Mouse (Mus musculus) CH12.LX (cell line): ENCODE results near the gene Recql5. TPM values are rescaled to one million over a fixed set of nuclear protein-coding genes. Genes with fewer than 3 reads are reported as not detected.

Experiments
- DNase-seq: peaks from one replicate; pipeline ENCODE4 v3.0.0-alpha.2; 2013; ENCODE audit errors: extremely low read depth
- H3K27ac ChIP-seq: 2 replicates; pipeline ENCODE4 v1.5.1; 2012; ENCODE audit warnings: low read depth, mild to moderate bottlenecking, control low read depth, moderate library complexity; ENCODE audit not compliant: insufficient read depth
- H3K27me3 ChIP-seq: replicated peaks from 2 replicates; pipeline ENCODE3; 2012; ENCODE audit warnings: inconsistent platforms
- H3K36me3 ChIP-seq, 2 experiments: replicated peaks in 1 of 2; 2 replicates each; pipeline versions ENCODE3 to v1.6.1; 2012; ENCODE audit warnings: inconsistent platforms in 1 of 2, low read length in 1 of 2, mild to moderate bottlenecking in 1 of 2, mixed read lengths in 1 of 2, moderate library complexity in 1 of 2; ENCODE audit not compliant: control insufficient read depth in 1 of 2, insufficient read depth in 1 of 2
- H3K4me1 ChIP-seq, 2 experiments: 2 replicates each; pipeline ENCODE4 v1.6.1; 2012; ENCODE audit warnings: inconsistent platforms in 1 of 2, moderate library complexity in 1 of 2; ENCODE audit not compliant: insufficient read depth in 2 of 2, control insufficient read depth in 1 of 2
- H3K4me2 ChIP-seq: 2 replicates; pipeline ENCODE4 v1.6.1; 2012; ENCODE audit warnings: low read depth, mild to moderate bottlenecking, control low read depth; ENCODE audit not compliant: poor library complexity, insufficient read depth, severe bottlenecking
- H3K4me3 ChIP-seq, 3 experiments: fragments of 150-350 bp in 1 of 3; sonication (generic) in 1 of 3; replicated peaks in 1 of 3; 2 replicates each; pipeline versions ENCODE3 to v1.5.1; 2011 to 2012; ENCODE audit warnings: low read depth in 2 of 3, low read length in 2 of 3, mild to moderate bottlenecking in 2 of 3, moderate library complexity in 2 of 3, control low read depth in 1 of 3, improper control_type of control experiment in 1 of 3, inconsistent platforms in 1 of 3, mixed read lengths in 1 of 3; ENCODE audit not compliant: poor library complexity in 1 of 3
- H3K79me2 ChIP-seq: replicated peaks from 2 replicates; pipeline ENCODE4 v1.6.1; 2012; ENCODE audit warnings: mild to moderate bottlenecking, moderate library complexity; ENCODE audit not compliant: control insufficient read depth, poor library complexity, insufficient read depth, severe bottlenecking; ENCODE audit errors: extremely low read depth
- H3K9ac ChIP-seq: 2 replicates; pipeline ENCODE4 v1.6.1; 2012; ENCODE audit warnings: low read depth, mild to moderate bottlenecking, control low read depth, moderate library complexity; ENCODE audit not compliant: insufficient read depth
- H3K9me3 ChIP-seq: replicated peaks from 2 replicates; pipeline ENCODE3; 2012; ENCODE audit warnings: low read length, inconsistent platforms, mixed read lengths
- CTCF ChIP-seq, 2 experiments: IDR thresholded peaks in 1 of 2; conservative IDR thresholded peaks in 1 of 2; 2 replicates each; pipeline ENCODE4 v1.5.1; 2011 to 2012; ENCODE audit warnings: low read depth in 2 of 2, low read length in 2 of 2, improper control_type of control experiment in 1 of 2, inconsistent platforms in 1 of 2, mild to moderate bottlenecking in 1 of 2, moderate library complexity in 1 of 2
- ELF1 ChIP-seq: IDR thresholded peaks from 2 replicates; pipeline ENCODE4 v1.6.1; 2014; ENCODE audit warnings: low read depth, mild to moderate bottlenecking, inconsistent platforms, low read length, improper control_type of control experiment
- ETS1 ChIP-seq: conservative IDR thresholded peaks from 2 replicates; pipeline ENCODE4 v1.6.1; 2012; ENCODE audit warnings: low read depth, mild to moderate bottlenecking, inconsistent platforms, low read length, improper control_type of control experiment, moderate library complexity
- HCFC1 ChIP-seq: IDR thresholded peaks from 2 replicates; pipeline ENCODE4 v1.6.1; 2012; ENCODE audit warnings: low read depth, mild to moderate bottlenecking, inconsistent platforms, low read length, improper control_type of control experiment
- MAFK ChIP-seq: IDR thresholded peaks from 2 replicates; pipeline ENCODE4 v1.6.1; 2011; ENCODE audit warnings: low read length, improper control_type of control experiment; ENCODE audit not compliant: insufficient replicate concordance
- MEF2A ChIP-seq: IDR thresholded peaks from 2 replicates; pipeline ENCODE4 v1.6.1; 2014; ENCODE audit warnings: low read depth, mild to moderate bottlenecking, inconsistent platforms, low read length, improper control_type of control experiment, borderline replicate concordance
- MYC ChIP-seq: IDR thresholded peaks from 2 replicates; pipeline ENCODE4 v1.6.1; 2011; ENCODE audit warnings: low read depth, mild to moderate bottlenecking, improper control_type of control experiment, low read length
- NELFE ChIP-seq: IDR thresholded peaks from 2 replicates; pipeline ENCODE4 v1.6.1; 2011; ENCODE audit warnings: low read depth, low read length, improper control_type of control experiment
- dilution Hi-C: fragments of 300-500 bp; cut with MboI; formaldehyde crosslinking; loops from 2 replicates; pipeline ENCODE4 v1.14.3; 2020; ENCODE audit warnings: low sequenced_read_pairs; ENCODE audit not compliant: extremely low pct_unique_long_range_greater_than_20kb, extremely low pct_ligation_motif_present
- in situ Hi-C: fragments of 300-500 bp; cut with MboI; formaldehyde crosslinking; loops from 3 replicates; pipeline ENCODE4 v1.14.3; 2019; ENCODE audit warnings: low sequenced_read_pairs, low pct_ligation_motif_present, low pct_unique_long_range_greater_than_20kb, mixed read lengths
- polyA plus RNA-seq: library from polyadenylated mRNA; unstranded; fragments of >175 nt; gene quantifications from 2 replicates; pipeline ENCODE4 v1.2.1, GENCODE M21; 2012; ENCODE audit warnings: low read depth; ENCODE audit not compliant: insufficient read length
- total RNA-seq, 2 experiments: library from RNA; depleted of rRNA; stranded (reverse); fragments of 300-350 nt in 1 of 2; fragments of >200 nt in 1 of 2; gene quantifications; 2 replicates each; pipeline ENCODE4 v1.2.3; 2012 to 2014

The Recql5 gene
- total and polyA plus RNA-seq, 3 experiments: 21.8 to 43.3 (median 31.0) TPM

- H3K4me3 ChIP-seq: no peak overlapping the region
- H3K79me2 ChIP-seq: no peaks in the 10 kb centered on the region
- no peak overlapping the region for H3K4me2 ChIP-seq
- no peaks in the 10 kb centered on the region for H3K9me3 ChIP-seq
- H3K27ac ChIP-seq: no peak overlapping the region
- TF ChIP-seq ELF1 (no peak), CTCF (conservative IDR thresholded peaks at IDR 0.05 in 1 of 2, IDR thresholded peaks at IDR 0.05 in 1 of 2; ENCODE audit: low read depth in 2 of 2, low read length in 2 of 2) (peak; percentile 11 to 42; a peak in 2 of 4 replicates)
- H3K9ac ChIP-seq: no peak overlapping the region
- dilution Hi-C loops: no loop called here
- peaks cover 5 to 20% of the 10 kb centered on the region in 2 experiments; a peak in 3 of 4 replicates for H3K4me1 ChIP-seq
- in situ Hi-C loops: no loop called here
- no peak for DNase-seq
- H3K36me3 ChIP-seq: no peaks in the 10 kb centered on the region
- H3K27me3 ChIP-seq: peaks cover 2% of the 10 kb centered on the region
Measured at GRCm38 (mm10) chr11:115876438-115876837, 56.8 kb downstream of the Recql5 start.

- Histone ChIP-seq H3K4me3 (no peak overlapping the region), H3K27me3 (peaks cover 5% of the 10 kb centered on the region), H3K4me1 (peaks cover 5 to 20% of the 10 kb centered on the region in 2 experiments; a peak in 3 of 4 replicates), H3K9ac (no peak overlapping the region), H3K4me2 (no peak overlapping the region), H3K27ac (no peak overlapping the region), H3K9me3 (no peaks in the 10 kb centered on the region), H3K36me3 (no peaks in the 10 kb centered on the region), H3K79me2 (no peaks in the 10 kb centered on the region)
- no peak for DNase-seq
- in situ Hi-C loops: no loop called here
- TF ChIP-seq MYC (no peak), MAFK (peak; percentile 85)
- dilution Hi-C loops: no loop called here
Measured at GRCm38 (mm10) chr11:115875935-115876334, 57.3 kb downstream of the Recql5 start.

- DNase-seq: no peak
- Histone ChIP-seq H3K36me3 (no peaks in the 10 kb centered on the region), H3K27me3 (peaks cover 16% of the 10 kb centered on the region), H3K79me2 (no peaks in the 10 kb centered on the region), H3K4me3 (no peak overlapping the region), H3K4me1 (peaks cover 8 to 23% of the 10 kb centered on the region in 2 experiments), H3K9ac (no peak overlapping the region), H3K27ac (no peak overlapping the region), H3K4me2 (no peak overlapping the region), H3K9me3 (peaks cover 3% of the 10 kb centered on the region)
- in situ Hi-C loops (no loop called here), dilution Hi-C loops (no loop called here)
- TF ChIP-seq MEF2A: no peak
- TF ChIP-seq NELFE: no peak
Measured at GRCm38 (mm10) chr11:115872437-115872836, 60.8 kb downstream of the Recql5 start.

- no peak for DNase-seq
- in situ Hi-C loops: no loop called here
- Histone ChIP-seq H3K9ac (no peak overlapping the region), H3K79me2 (no peaks in the 10 kb centered on the region), H3K4me3 (no peak overlapping the region), H3K27me3 (peaks cover 40% of the 10 kb centered on the region), H3K4me1 (peaks cover 7 to 11% of the 10 kb centered on the region in 2 experiments), H3K36me3 (no peaks in the 10 kb centered on the region), H3K4me2 (no peak overlapping the region), H3K9me3 (peaks cover 3% of the 10 kb centered on the region), H3K27ac (no peak overlapping the region)
- dilution Hi-C loops: no loop called here
- TF ChIP-seq HCFC1: no peak
- no peak for TF ChIP-seq ETS1
- TF ChIP-seq MEF2A: no peak
Measured at GRCm38 (mm10) chr11:115869393-115869792, 63.9 kb downstream of the Recql5 start.
